Mouse (Mus musculus): ENCODE results near the gene Arpc4. TPM values are rescaled to one million over a fixed set of nuclear protein-coding genes. Genes with fewer than 3 reads are reported as not detected.

Arpc4 gene
- polyA plus RNA-seq, 1 experiment from 2014 or later: 352 TPM

GRCm38 (mm10) chr6:113435664-113436205 lies 57.8 kb downstream of the Arpc4 start, which contains the start of gene Cidec:
Gene Cidec, minus strand, starts transcription at chr6:113435760.
- no peaks in the 10 kb centered on the region for H3K4me1 ChIP-seq
- no peaks in the 10 kb centered on the region for H3K9me3 ChIP-seq
- H3K4me2 ChIP-seq (replicated peaks): no peak within 1 kb of the TSS
- no peak within 1 kb of the TSS for H3K27ac ChIP-seq
- no peak within 1 kb of the TSS for H3K4me3 ChIP-seq
- no peaks in the 10 kb centered on the region for H3K36me3 ChIP-seq
- 81% methylated on average over 9 of the region's 9 CpGs for WGBS
- no peak for ATAC-seq (ENCODE audit: low FRiP score, low read depth)
- H3K9ac ChIP-seq: no peak within 1 kb of the TSS
- no peaks in the 10 kb centered on the region for H3K27me3 ChIP-seq (replicated peaks)

DNA sequence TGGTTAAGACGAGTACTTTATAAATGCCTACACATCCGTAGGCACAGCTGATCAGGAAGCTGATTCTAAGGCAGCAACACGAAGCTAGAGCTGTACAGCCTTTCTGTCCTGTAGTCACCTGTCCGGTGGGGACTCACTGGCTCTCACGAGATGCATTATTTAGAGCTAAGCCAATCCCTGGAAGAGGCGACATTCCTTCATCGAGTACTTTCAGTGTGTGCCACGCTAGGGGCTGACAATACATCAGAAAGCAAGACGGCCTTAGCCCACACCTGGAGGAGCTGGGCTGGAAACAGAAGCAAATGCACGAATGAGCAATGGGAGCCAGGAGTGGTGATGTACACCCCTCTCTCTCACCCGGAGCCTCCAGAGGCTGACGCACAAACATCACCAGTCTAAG lies 59.2 kb downstream of the Arpc4 start:
- ATAC-seq (ENCODE audit: low FRiP score, low read depth): no peak
- no peak overlapping the region for H3K27ac ChIP-seq
- H3K9ac ChIP-seq: no peak overlapping the region
- H3K4me2 ChIP-seq (replicated peaks): no peak overlapping the region
- no peaks in the 10 kb centered on the region for H3K36me3 ChIP-seq
- no peaks in the 10 kb centered on the region for H3K9me3 ChIP-seq
- no peaks in the 10 kb centered on the region for H3K4me1 ChIP-seq
- no peaks in the 10 kb centered on the region for H3K27me3 ChIP-seq (replicated peaks)
- no peak overlapping the region for H3K4me3 ChIP-seq
- WGBS: 78% methylated on average over 12 of the region's 12 CpGs

GRCm38 (mm10) chr6:113438721-113439430 lies 61.0 kb downstream of the Arpc4 start:
- no peaks in the 10 kb centered on the region for H3K27me3 ChIP-seq (replicated peaks)
- H3K4me2 ChIP-seq (replicated peaks): no peak overlapping the region
- ATAC-seq (ENCODE audit: low FRiP score, low read depth): no peak
- H3K9me3 ChIP-seq: no peaks in the 10 kb centered on the region
- H3K9ac ChIP-seq: no peak overlapping the region
- no peaks in the 10 kb centered on the region for H3K36me3 ChIP-seq
- WGBS: 64% methylated on average over 12 of the region's 12 CpGs
- peaks cover 6% of the 10 kb centered on the region for H3K4me1 ChIP-seq
- no peak overlapping the region for H3K4me3 ChIP-seq
- no peak overlapping the region for H3K27ac ChIP-seq

Small RNAs within 50 kb of the gene (microRNA-seq; reads per million reads assigned to microRNA genes)
- not detected for gene Gm24387

Other genes starting within 250 kb of the Arpc4 start
- gene Lhfpl4, start 182.7 kb upstream of the Arpc4 start, polyA plus RNA-seq (2016; fragmentation: Nextera tagmentation; extraction: Ambion mirVana): 40.8 and 42.7 TPM in 2 replicates
- gene Mtmr14, start 140.3 kb upstream of the Arpc4 start, polyA plus RNA-seq (2016; fragmentation: Nextera tagmentation; extraction: Ambion mirVana): 46.0 and 48.6 TPM in 2 replicates
- gene Cpne9, start 95.8 kb upstream of the Arpc4 start, polyA plus RNA-seq (2016; fragmentation: Nextera tagmentation; extraction: Ambion mirVana): 0.55 and 0.56 TPM in 2 replicates
- 24.9 and 29.9 TPM in 2 replicates for gene Brpf1, start 71.0 kb upstream of the Arpc4 start, polyA plus RNA-seq (2016; fragmentation: Nextera tagmentation; extraction: Ambion mirVana)
- gene Ogg1, start 51.1 kb upstream of the Arpc4 start, polyA plus RNA-seq (2016; fragmentation: Nextera tagmentation; extraction: Ambion mirVana): 12.6 and 14.3 TPM in 2 replicates
- gene Camk1, start 34.1 kb upstream of the Arpc4 start, polyA plus RNA-seq (2016; fragmentation: Nextera tagmentation; extraction: Ambion mirVana): 61.9 and 63.6 TPM in 2 replicates
- 62.4 and 64.4 TPM in 2 replicates for gene Tada3, start 232 bp upstream of the Arpc4 start, polyA plus RNA-seq (2016; fragmentation: Nextera tagmentation; extraction: Ambion mirVana)
- gene Ttll3, start 11.1 kb downstream of the Arpc4 start, polyA plus RNA-seq (2016; fragmentation: Nextera tagmentation; extraction: Ambion mirVana): 5.6 and 7.1 TPM in 2 replicates
- gene Rpusd3, start 41.2 kb downstream of the Arpc4 start, polyA plus RNA-seq (2016; fragmentation: Nextera tagmentation; extraction: Ambion mirVana): 18.7 and 29.3 TPM in 2 replicates
- gene Cidec, start 57.6 kb downstream of the Arpc4 start, polyA plus RNA-seq (2016; fragmentation: Nextera tagmentation; extraction: Ambion mirVana): not detected in 2 replicates
- 78.0 and 81.3 TPM in 2 replicates for gene Jagn1, start 64.5 kb downstream of the Arpc4 start, polyA plus RNA-seq (2016; fragmentation: Nextera tagmentation; extraction: Ambion mirVana)
- gene Il17re, start 80.4 kb downstream of the Arpc4 start, polyA plus RNA-seq (2016; fragmentation: Nextera tagmentation; extraction: Ambion mirVana): 0.73 and 1.6 TPM in 2 replicates
- gene Il17rc, start 93.3 kb downstream of the Arpc4 start, polyA plus RNA-seq (2016; fragmentation: Nextera tagmentation; extraction: Ambion mirVana): 2.4 and 3.0 TPM in 2 replicates
- gene Creld1, start 105.2 kb downstream of the Arpc4 start, polyA plus RNA-seq (2016; fragmentation: Nextera tagmentation; extraction: Ambion mirVana): 58.0 and 62.5 TPM in 2 replicates
- gene Prrt3, start 123.8 kb downstream of the Arpc4 start, polyA plus RNA-seq (2016; fragmentation: Nextera tagmentation; extraction: Ambion mirVana): 2.6 TPM in 2 replicates
- 90.2 and 91.2 TPM in 2 replicates for gene Emc3, start 153.5 kb downstream of the Arpc4 start, polyA plus RNA-seq (2016; fragmentation: Nextera tagmentation; extraction: Ambion mirVana)
- gene Fancd2, start 153.6 kb downstream of the Arpc4 start, polyA plus RNA-seq (2016; fragmentation: Nextera tagmentation; extraction: Ambion mirVana): 8.3 and 8.4 TPM in 2 replicates
- gene Fancd2os, start 222.6 kb downstream of the Arpc4 start, polyA plus RNA-seq (2016; fragmentation: Nextera tagmentation; extraction: Ambion mirVana): 0.19 TPM in 1 of 2 replicates, not detected in the other
- gene Brk1, start 226.7 kb downstream of the Arpc4 start, polyA plus RNA-seq (2016; fragmentation: Nextera tagmentation; extraction: Ambion mirVana): 206 and 219 TPM in 2 replicates
- 64.8 and 65.3 TPM in 2 replicates for gene Vhl, start 245.8 kb downstream of the Arpc4 start, polyA plus RNA-seq (2016; fragmentation: Nextera tagmentation; extraction: Ambion mirVana)

All from neural tube, embryonic 12.5 days (tissue).